Mouse (Mus musculus) MEL (cell line): ENCODE measurements at regions not wholly inside any gene's neighbourhood (a gene's known extent, or its start where the extent isn't known, plus 50 kb on each side); places are given as distances from the start of the nearest gene placed in this dataset.

Experiments
- DNase-seq: peaks from one replicate; pipeline ENCODE4 v3.0.0; 2011; ENCODE audit warnings: low read depth, low spot score
- H3K27ac ChIP-seq: 2 replicates; pipeline ENCODE4 v1.5.1; 2012; ENCODE audit warnings: low read depth, mild to moderate bottlenecking, control low read depth, low read length, moderate library complexity; ENCODE audit not compliant: control insufficient read depth
- H3K27me3 ChIP-seq, 2 experiments: fragments of 150-350 bp in 1 of 2; sonication (generic) in 1 of 2; 2 replicates each; pipeline ENCODE4 v1.6.1; 2012; ENCODE audit warnings: low read length in 2 of 2, mild to moderate bottlenecking in 2 of 2, improper control_type of control experiment in 1 of 2, moderate library complexity in 1 of 2; ENCODE audit not compliant: insufficient read depth in 2 of 2, control insufficient read depth in 1 of 2
- H3K36me3 ChIP-seq, 2 experiments: 2 replicates each; pipeline ENCODE4 v1.6.1; 2012 to 2014; ENCODE audit warnings: low read length in 2 of 2, improper control_type of control experiment in 1 of 2, inconsistent platforms in 1 of 2, mild to moderate bottlenecking in 1 of 2; ENCODE audit not compliant: insufficient read depth in 2 of 2, control insufficient read depth in 1 of 2
- H3K4me1 ChIP-seq, 2 experiments: fragments of 150-350 bp in 1 of 2; sonication (generic) in 1 of 2; 2 replicates each; pipeline ENCODE4 v1.6.1; 2012; ENCODE audit warnings: low read length in 2 of 2, improper control_type of control experiment in 1 of 2, mild to moderate bottlenecking in 1 of 2; ENCODE audit not compliant: insufficient read depth in 2 of 2, control insufficient read depth in 1 of 2
- H3K4me3 ChIP-seq, 2 experiments: fragments of 150-350 bp in 1 of 2; sonication (generic) in 1 of 2; 2 replicates each; pipeline ENCODE4 v1.5.1; 2012; ENCODE audit warnings: low read depth in 2 of 2, low read length in 2 of 2, mild to moderate bottlenecking in 2 of 2, moderate library complexity in 2 of 2, control low read depth in 1 of 2, improper control_type of control experiment in 1 of 2; ENCODE audit not compliant: control insufficient read depth in 1 of 2, insufficient read depth in 1 of 2
- H3K79me2 ChIP-seq: 2 replicates; pipeline ENCODE4 v1.6.1; 2012; ENCODE audit warnings: mild to moderate bottlenecking, low read length, moderate library complexity; ENCODE audit not compliant: control insufficient read depth, poor library complexity, insufficient read depth
- H3K9ac ChIP-seq: 2 replicates; pipeline ENCODE4 v1.6.1; 2012; ENCODE audit warnings: low read depth, mild to moderate bottlenecking, control low read depth, low read length, moderate library complexity; ENCODE audit not compliant: control insufficient read depth, poor library complexity, severe bottlenecking
- H3K9me3 ChIP-seq: fragments of 150-350 bp; sonication (generic); replicated peaks from 2 replicates; pipeline ENCODE4 v1.6.1; 2012; ENCODE audit warnings: mild to moderate bottlenecking, low read length, improper control_type of control experiment, moderate library complexity; ENCODE audit not compliant: insufficient read depth
- CHD1 ChIP-seq: IDR thresholded peaks from 2 replicates; pipeline ENCODE4 v1.6.1; 2012; ENCODE audit warnings: low read depth, mild to moderate bottlenecking, inconsistent platforms, low read length, improper control_type of control experiment
- CTCF ChIP-seq, 3 experiments: IDR thresholded peaks in 2 of 3; conservative IDR thresholded peaks in 1 of 3; 2 replicates each; pipeline ENCODE4 v1.5.1; 2011 to 2012; ENCODE audit warnings: low read length in 3 of 3, low read depth in 2 of 3, mild to moderate bottlenecking in 2 of 3, improper control_type of control experiment in 1 of 3, inconsistent platforms in 1 of 3, mixed read lengths in 1 of 3, moderate library complexity in 1 of 3; ENCODE audit not compliant: control insufficient read depth in 1 of 3, insufficient read depth in 1 of 3, poor library complexity in 1 of 3, severe bottlenecking in 1 of 3
- GATA1 ChIP-seq: IDR thresholded peaks from 2 replicates; pipeline ENCODE4 v1.6.1; 2011; ENCODE audit warnings: low read depth, low read length, improper control_type of control experiment
- MAZ ChIP-seq: IDR thresholded peaks from 2 replicates; pipeline ENCODE4 v1.6.1; 2012; ENCODE audit warnings: low read depth, mild to moderate bottlenecking, inconsistent platforms, low read length, improper control_type of control experiment
- MYB ChIP-seq: IDR thresholded peaks from 2 replicates; pipeline ENCODE4 v1.6.1; 2011; ENCODE audit warnings: mild to moderate bottlenecking, low read depth, low read length, improper control_type of control experiment
- MYC ChIP-seq: IDR thresholded peaks from 2 replicates; pipeline ENCODE4 v1.6.1; 2011; ENCODE audit warnings: low read depth, mild to moderate bottlenecking, low read length, improper control_type of control experiment, moderate library complexity
- NRF1 ChIP-seq: IDR thresholded peaks from 2 replicates; pipeline ENCODE4 v1.6.1; 2014; ENCODE audit warnings: low read depth, mild to moderate bottlenecking, inconsistent platforms, low read length, improper control_type of control experiment, moderate library complexity; ENCODE audit not compliant: poor library complexity, insufficient read depth, severe bottlenecking
- POLR2A ChIP-seq, 2 experiments: IDR thresholded peaks; 2 replicates each; pipeline ENCODE4 v1.6.1; 2011 to 2012; ENCODE audit warnings: low read length in 2 of 2, mild to moderate bottlenecking in 2 of 2, control low read depth in 1 of 2, improper control_type of control experiment in 1 of 2, low read depth in 1 of 2, moderate library complexity in 1 of 2; ENCODE audit not compliant: control insufficient read depth in 1 of 2, insufficient read depth in 1 of 2, poor library complexity in 1 of 2
- POLR2AphosphoS5 ChIP-seq: IDR thresholded peaks from 2 replicates; pipeline ENCODE4 v1.6.1; 2012; ENCODE audit warnings: low read depth, borderline replicate concordance, mild to moderate bottlenecking, inconsistent platforms, low read length, moderate library complexity, mixed read lengths
- RAD21 ChIP-seq: IDR thresholded peaks from 2 replicates; pipeline ENCODE4 v1.6.1; 2011; ENCODE audit warnings: mild to moderate bottlenecking, low read depth, low read length, improper control_type of control experiment
- RCOR1 ChIP-seq: IDR thresholded peaks from 2 replicates; pipeline ENCODE4 v1.6.1; 2012; ENCODE audit warnings: low read depth, mild to moderate bottlenecking, inconsistent platforms, low read length, improper control_type of control experiment
- SMC3 ChIP-seq: IDR thresholded peaks from 2 replicates; pipeline ENCODE4 v1.6.1; 2011; ENCODE audit warnings: low read depth, low read length, improper control_type of control experiment
- TBP ChIP-seq: IDR thresholded peaks from 2 replicates; pipeline ENCODE4 v1.8.0; 2011; ENCODE audit warnings: low read depth, low read length, improper control_type of control experiment
- UBTF ChIP-seq: IDR thresholded peaks from 2 replicates; pipeline ENCODE4 v1.6.1; 2012; ENCODE audit warnings: low read depth, mild to moderate bottlenecking, inconsistent platforms, low read length, improper control_type of control experiment, moderate library complexity, borderline replicate concordance; ENCODE audit not compliant: insufficient read depth
- USF1 ChIP-seq: IDR thresholded peaks from 2 replicates; pipeline ENCODE4 v1.6.1; 2014; ENCODE audit warnings: low read depth, mild to moderate bottlenecking, inconsistent platforms, low read length, improper control_type of control experiment, moderate library complexity
- ZC3H11A ChIP-seq: IDR thresholded peaks from 2 replicates; pipeline ENCODE4 v1.6.1; 2012; ENCODE audit warnings: low read depth, mild to moderate bottlenecking, inconsistent platforms, low read length, improper control_type of control experiment
- ZKSCAN1 ChIP-seq: IDR thresholded peaks from 2 replicates; pipeline ENCODE4 v1.6.1; 2012; ENCODE audit warnings: low read depth, mild to moderate bottlenecking, inconsistent platforms, low read length, improper control_type of control experiment, moderate library complexity
- ZMIZ1 ChIP-seq: IDR thresholded peaks from 2 replicates; pipeline ENCODE4 v1.6.1; 2012; ENCODE audit warnings: low read depth, mild to moderate bottlenecking, inconsistent platforms, low read length, improper control_type of control experiment, moderate library complexity
- ZNF384 ChIP-seq: IDR thresholded peaks from 2 replicates; pipeline ENCODE4 v1.6.1; 2012; ENCODE audit warnings: low read depth, mild to moderate bottlenecking, inconsistent platforms, low read length, improper control_type of control experiment

DNA sequence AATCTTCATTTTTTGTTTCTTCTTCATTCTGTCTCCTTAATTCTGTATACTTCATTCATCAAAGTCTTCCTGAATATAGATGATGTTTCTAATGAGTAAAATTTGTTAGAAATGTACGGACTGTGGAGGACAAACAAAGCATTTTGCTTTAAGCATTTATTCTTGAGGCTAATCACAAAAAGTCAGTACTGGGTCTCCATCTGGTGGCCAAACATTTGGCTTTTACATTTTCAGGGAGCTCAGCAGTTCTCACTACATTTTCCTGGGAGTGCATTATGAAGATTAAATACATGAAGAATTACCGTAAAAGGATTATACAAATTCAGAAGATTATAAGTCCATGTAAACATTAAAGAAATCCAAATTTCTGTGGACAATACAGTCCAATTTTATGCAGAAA lies 123.6 kb upstream of the Apob start:
- DNase-seq: no peak
- Histone ChIP-seq H3K27ac (no peak overlapping the region), H3K4me3 (no peak overlapping the region), H3K9ac (no peak overlapping the region), H3K79me2 (no peaks in the 10 kb centered on the region), H3K36me3 (no peaks in the 10 kb centered on the region), H3K4me1 (no peaks in the 10 kb centered on the region), H3K9me3 (no peaks in the 10 kb centered on the region), H3K27me3 (no peaks in the 10 kb centered on the region; a peak in 1 of 4 replicates)
- TF ChIP-seq NRF1: no peak

DNA sequence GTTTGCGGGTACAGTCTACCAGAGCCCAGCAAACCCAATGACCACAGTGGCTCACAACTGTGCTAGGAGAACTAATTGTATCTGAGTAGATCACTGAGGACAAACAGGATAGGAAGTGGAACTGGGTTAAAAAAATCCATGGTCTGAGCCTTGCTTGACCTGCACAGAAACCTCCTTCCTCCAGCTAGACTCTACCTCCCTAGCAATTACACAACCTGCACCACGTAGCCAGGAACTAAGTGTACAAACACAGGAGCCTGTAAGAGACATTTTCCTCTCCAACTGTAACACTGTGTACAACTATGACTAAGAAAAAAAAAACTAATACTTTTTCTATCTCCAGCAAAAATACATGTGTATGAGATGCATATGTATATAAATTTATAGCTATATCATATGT lies 121.8 kb upstream of the Apob start:
- no peak for DNase-seq
- Histone ChIP-seq H3K9ac (no peak overlapping the region), H3K36me3 (no peaks in the 10 kb centered on the region), H3K27me3 (no peaks in the 10 kb centered on the region; a peak in 1 of 4 replicates), H3K79me2 (no peaks in the 10 kb centered on the region), H3K9me3 (no peaks in the 10 kb centered on the region), H3K4me3 (no peak overlapping the region), H3K4me1 (no peaks in the 10 kb centered on the region), H3K27ac (no peak overlapping the region)
- TF ChIP-seq CTCF (IDR thresholded peaks at IDR 0.05 in 2 of 3, conservative IDR thresholded peaks at IDR 0.05 in 1 of 3; ENCODE audit: control insufficient read depth in 1 of 3, insufficient read depth in 1 of 3, low read depth in 2 of 3, low read length in 3 of 3, poor library complexity in 1 of 3, severe bottlenecking in 1 of 3) (no peak), POLR2A (IDR thresholded peaks at IDR 0.05; ENCODE audit: control insufficient read depth in 1 of 2, insufficient read depth in 1 of 2, low read depth in 1 of 2, low read length in 2 of 2, poor library complexity in 1 of 2) (no peak), USF1 (no peak), GATA1 (no peak), RAD21 (no peak), ZNF384 (no peak), UBTF (no peak), ZMIZ1 (no peak), SMC3 (no peak), POLR2AphosphoS5 (no peak), RCOR1 (no peak), TBP (no peak), NRF1 (no peak), MYC (no peak), ZC3H11A (no peak), ZKSCAN1 (no peak), MAZ (no peak), MYB (no peak), CHD1 (no peak)
